Mouse (Mus musculus) liver, embryonic 12.5 days (tissue): ENCODE measurements around the gene Ttc24. TPM values are rescaled to one million over a fixed set of nuclear protein-coding genes. Genes with fewer than 3 reads are reported as not detected.

Source experiments
- ATAC-seq: fragments of 200-750 bp; cut with Nextera tagmentation; 2 replicates; pipeline ENCODE4 v1.8.0; 2017; ENCODE audit warnings: moderate number of reproducible peaks, mild to moderate bottlenecking, moderate library complexity
- H3K27ac ChIP-seq: fragments of 300-500 bp; sonication (generic); 2 replicates; pipeline ENCODE4 v1.5.1; 2016; ENCODE audit warnings: mild to moderate bottlenecking
- H3K27me3 ChIP-seq: fragments of 300-500 bp; sonication (generic); replicated peaks from 2 replicates; pipeline ENCODE4 v1.6.1; 2016; ENCODE audit warnings: mild to moderate bottlenecking, moderate library complexity
- H3K36me3 ChIP-seq: fragments of 300-500 bp; sonication (generic); 2 replicates; pipeline ENCODE4 v1.6.1; 2016; ENCODE audit warnings: mild to moderate bottlenecking, moderate library complexity
- H3K4me1 ChIP-seq: fragments of 300-500 bp; sonication (generic); 2 replicates; pipeline ENCODE4 v1.6.1; 2016
- H3K4me2 ChIP-seq: fragments of 300-500 bp; sonication (generic); 2 replicates; pipeline ENCODE4 v1.6.1; 2016; ENCODE audit warnings: mild to moderate bottlenecking, moderate library complexity
- H3K4me3 ChIP-seq: fragments of 300-500 bp; sonication (generic); 2 replicates; pipeline ENCODE4 v1.5.1; 2016; ENCODE audit warnings: mild to moderate bottlenecking, moderate library complexity
- H3K9ac ChIP-seq: fragments of 300-500 bp; sonication (generic); 2 replicates; pipeline ENCODE4 v1.6.1; 2016; ENCODE audit warnings: mild to moderate bottlenecking, moderate library complexity
- H3K9me3 ChIP-seq: fragments of 300-500 bp; sonication (generic); replicated peaks from 2 replicates; pipeline ENCODE4 v1.6.1; 2016; ENCODE audit warnings: mild to moderate bottlenecking, moderate library complexity
- WGBS: fragments of 180-500 bp; shearing (Covaris S2); methylation state at CpG from one replicate; pipeline ENCODE4 v1.1.7; 2016; ENCODE audit not compliant: insufficient replicate concordance; 5-methylcytosine and 5-hydroxymethylcytosine counted together
- polyA plus RNA-seq: library from polyadenylated mRNA; unstranded; fragments of >200 nt; fragmentation: Nextera tagmentation; extraction: Ambion mirVana; gene quantifications from 2 replicates; pipeline ENCODE4 v1.2.1, GENCODE M21; 2016

The Ttc24 gene
- polyA plus RNA-seq, 1 experiment from 2014 or later: not detected

GRCm38 (mm10) chr3:88030608-88031395, 47.3 kb downstream of the Ttc24 start:
- no peak overlapping the region for H3K4me2 ChIP-seq
- H3K4me3 ChIP-seq: no peak overlapping the region
- WGBS: 10% methylated on average over 19 of the region's 19 CpGs
- H3K9ac ChIP-seq: no peak overlapping the region
- H3K4me1 ChIP-seq: no peaks in the 10 kb centered on the region
- H3K27me3 ChIP-seq: peaks cover 91% of the 10 kb centered on the region
- H3K36me3 ChIP-seq: no peaks in the 10 kb centered on the region
- ATAC-seq: no peak
- H3K27ac ChIP-seq: no peak overlapping the region
- peaks cover 7% of the 10 kb centered on the region; the same call in 1 of the 2 replicates for H3K9me3 ChIP-seq

- no peak within 1 kb of the TSS for H3K4me2 ChIP-seq
- H3K4me1 ChIP-seq: peaks cover 15% of the 10 kb centered on the region
- 49% methylated on average over 5 of the region's 5 CpGs for WGBS
- H3K9me3 ChIP-seq: peaks cover 7% of the 10 kb centered on the region; the same call in 1 of the 2 replicates
- no peaks in the 10 kb centered on the region for H3K36me3 ChIP-seq
- H3K27me3 ChIP-seq: peaks cover 95% of the 10 kb centered on the region
- H3K4me3 ChIP-seq: no peak within 1 kb of the TSS
- ATAC-seq: no peak
- H3K27ac ChIP-seq: no peak within 1 kb of the TSS
- no peak within 1 kb of the TSS for H3K9ac ChIP-seq
Measured at GRCm38 (mm10) chr3:88027434-88028186, 50.5 kb downstream of the Ttc24 start, which contains the start of gene Hapln2. Hapln2 (minus strand) TSS chr3:88027583.

- Histone ChIP-seq H3K27me3 (peaks cover 95% of the 10 kb centered on the region), H3K4me1 (peaks cover 19% of the 10 kb centered on the region), H3K36me3 (no peaks in the 10 kb centered on the region), H3K4me3 (no peak overlapping the region), H3K4me2 (no peak overlapping the region), H3K27ac (no peak overlapping the region), H3K9me3 (peaks cover 7% of the 10 kb centered on the region; the same call in 1 of the 2 replicates), H3K9ac (no peak overlapping the region)
- ATAC-seq: no peak
- WGBS: 50% methylated on average over 7 of the region's 7 CpGs
Measured at GRCm38 (mm10) chr3:88026823-88027222, 51.3 kb downstream of the Ttc24 start.

GRCm38 (mm10) chr3:88023192-88024074, 54.7 kb downstream of the Ttc24 start:
- ATAC-seq: peak; percentile 42
- H3K9me3 ChIP-seq: peaks cover 7% of the 10 kb centered on the region; the same call in 1 of the 2 replicates
- peak overlapping the region; percentile 61 for H3K4me3 ChIP-seq
- H3K27me3 ChIP-seq: peaks cover 91% of the 10 kb centered on the region
- H3K4me2 ChIP-seq: peak overlapping the region; percentile 93
- H3K27ac ChIP-seq: no peak overlapping the region
- peaks cover 19% of the 10 kb centered on the region for H3K4me1 ChIP-seq
- H3K9ac ChIP-seq: peak overlapping the region; percentile 35; the same call in 1 of the 2 replicates
- 2% methylated on average over 81 of the region's 81 CpGs for WGBS
- no peaks in the 10 kb centered on the region for H3K36me3 ChIP-seq

- peaks cover 88% of the 10 kb centered on the region for H3K27me3 ChIP-seq
- H3K4me1 ChIP-seq: peaks cover 19% of the 10 kb centered on the region
- H3K27ac ChIP-seq: no peak overlapping the region
- H3K9me3 ChIP-seq: no peaks in the 10 kb centered on the region
- H3K4me3 ChIP-seq: peak overlapping the region; percentile 61
- H3K36me3 ChIP-seq: no peaks in the 10 kb centered on the region
- WGBS: 2% methylated on average over 54 of the region's 66 CpGs
- H3K4me2 ChIP-seq: peak overlapping the region; percentile 93
- H3K9ac ChIP-seq: peak overlapping the region; percentile 35; the same call in 1 of the 2 replicates
- ATAC-seq: peak; percentile 86
Measured at GRCm38 (mm10) chr3:88022322-88023191, 55.5 kb downstream of the Ttc24 start.

Other genes with a start within 250 kb of the Ttc24 start
- 0.04 and 0.11 TPM in 2 replicates for gene Sh2d2a, start 231.5 kb downstream of the Ttc24 start, polyA plus RNA-seq
- 8.7 and 8.9 TPM in 2 replicates for gene Prcc, start 192.7 kb downstream of the Ttc24 start, polyA plus RNA-seq
- gene Hdgf, start 172.0 kb downstream of the Ttc24 start, polyA plus RNA-seq: 393 and 400 TPM in 2 replicates
- 57.0 and 57.3 TPM in 2 replicates for gene Mrpl24, start 158.8 kb downstream of the Ttc24 start, polyA plus RNA-seq
- 51.9 and 52.2 TPM in 2 replicates for gene Isg20l2, start 148.0 kb downstream of the Ttc24 start, polyA plus RNA-seq
- gene Rrnad1, start 147.6 kb downstream of the Ttc24 start, polyA plus RNA-seq: 11.1 and 11.4 TPM in 2 replicates
- gene Crabp2, start 129.6 kb downstream of the Ttc24 start, polyA plus RNA-seq: 3.9 and 6.5 TPM in 2 replicates
- 7.2 and 7.3 TPM in 2 replicates for gene Nes, start 107.2 kb downstream of the Ttc24 start, polyA plus RNA-seq
- not detected in 2 replicates for gene Bcan, start 78.1 kb downstream of the Ttc24 start, polyA plus RNA-seq
- not detected in 2 replicates for gene Hapln2, start 50.7 kb downstream of the Ttc24 start, polyA plus RNA-seq
- gene Gpatch4, start 35.2 kb downstream of the Ttc24 start, polyA plus RNA-seq: 41.4 and 44.0 TPM in 2 replicates
- gene Naxe, start 19.8 kb downstream of the Ttc24 start, polyA plus RNA-seq: 72.1 TPM in 2 replicates
- gene Iqgap3, start 3.7 kb upstream of the Ttc24 start, polyA plus RNA-seq: 11.2 and 11.8 TPM in 2 replicates
- 12.1 and 13.6 TPM in 2 replicates for gene Mef2d, start 64.1 kb upstream of the Ttc24 start, polyA plus RNA-seq
- 14.5 and 16.0 TPM in 2 replicates for gene Rhbg, start 176.4 kb upstream of the Ttc24 start, polyA plus RNA-seq
- 0.20 TPM in 1 of 2 replicates, not detected in the other for gene Gm38392, start 208.9 kb upstream of the Ttc24 start, polyA plus RNA-seq
- gene Tsacc, start 218.7 kb upstream of the Ttc24 start, polyA plus RNA-seq: 9.8 and 10.4 TPM in 2 replicates
- 448 and 488 TPM in 2 replicates for gene Cct3, start 218.8 kb upstream of the Ttc24 start, polyA plus RNA-seq
- gene Glmp, start 246.7 kb upstream of the Ttc24 start, polyA plus RNA-seq: 93.8 and 96.4 TPM in 2 replicates